Mouse (Mus musculus): ENCODE results near the gene Pnkp.
"Not testable (repeated sequence)": the region's sequence is repeated elsewhere in the genome, so short reads cannot be mapped to it uniquely, and the experiment has no call there.

The Pnkp gene

DNA sequence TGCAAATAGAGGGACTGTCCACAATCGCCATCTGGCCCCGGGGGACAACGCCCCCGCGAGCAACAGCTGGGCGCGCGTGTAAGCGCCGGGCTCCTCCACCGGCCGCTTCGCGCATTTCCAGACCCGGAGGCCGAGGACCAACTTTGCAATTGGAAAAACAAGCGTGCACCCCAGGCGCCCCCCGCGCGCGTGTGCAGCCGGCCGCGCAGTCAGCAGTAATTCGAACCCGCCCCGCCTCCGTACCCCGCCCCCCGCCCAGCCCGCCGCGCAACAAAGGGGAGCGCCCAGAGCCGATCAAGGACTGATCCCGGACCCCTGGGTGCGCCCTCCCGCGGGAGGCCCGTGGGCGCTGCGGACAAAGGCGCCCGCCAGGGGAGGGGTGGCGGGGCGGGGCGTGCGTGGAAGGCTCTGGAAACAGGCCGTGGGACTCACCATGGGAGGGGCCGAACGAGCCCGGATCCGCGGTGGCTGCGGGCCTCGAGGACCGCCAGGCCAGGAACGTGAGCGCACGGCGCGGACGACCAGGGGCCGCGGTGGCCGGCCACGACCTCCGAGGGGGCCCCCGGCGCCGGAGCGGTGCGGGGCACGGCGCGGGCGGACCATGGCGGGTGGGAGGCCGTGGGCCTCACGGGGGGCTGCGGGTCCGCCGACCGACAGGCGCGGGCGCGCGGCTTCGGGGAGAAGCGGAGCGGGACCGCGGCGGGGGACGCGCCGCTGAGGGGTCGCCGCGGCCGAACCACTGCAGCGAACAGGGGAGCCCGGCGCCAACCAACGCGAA is 12.2 kb downstream of the Pnkp start:
- no peak for DNase-seq (ENCODE audit: low read depth in 2 of 2, low spot score in 2 of 2)

GRCm38 (mm10) chr7:44869697-44870528 is 13.0 kb downstream of the Pnkp start, which contains the start of gene Ptov1:
Ptov1 (minus strand) TSS chr7:44869788.
- DNase-seq (ENCODE audit: low read depth in 2 of 2, low spot score in 2 of 2), result peak; percentile 71 to 77

- no peak for DNase-seq (ENCODE audit: low read depth in 2 of 2, low spot score in 2 of 2)
Measured at GRCm38 (mm10) chr7:44870614-44871013, 13.7 kb downstream of the Pnkp start.

- no peak for DNase-seq (ENCODE audit: low read depth in 2 of 2, low spot score in 2 of 2)
Measured at GRCm38 (mm10) chr7:44871181-44871580, 14.2 kb downstream of the Pnkp start.

GRCm38 (mm10) chr7:44871774-44872173 is 14.8 kb downstream of the Pnkp start:
- DNase-seq (ENCODE audit: low read depth in 2 of 2, low spot score in 2 of 2), result not testable (repeated sequence)

DNA sequence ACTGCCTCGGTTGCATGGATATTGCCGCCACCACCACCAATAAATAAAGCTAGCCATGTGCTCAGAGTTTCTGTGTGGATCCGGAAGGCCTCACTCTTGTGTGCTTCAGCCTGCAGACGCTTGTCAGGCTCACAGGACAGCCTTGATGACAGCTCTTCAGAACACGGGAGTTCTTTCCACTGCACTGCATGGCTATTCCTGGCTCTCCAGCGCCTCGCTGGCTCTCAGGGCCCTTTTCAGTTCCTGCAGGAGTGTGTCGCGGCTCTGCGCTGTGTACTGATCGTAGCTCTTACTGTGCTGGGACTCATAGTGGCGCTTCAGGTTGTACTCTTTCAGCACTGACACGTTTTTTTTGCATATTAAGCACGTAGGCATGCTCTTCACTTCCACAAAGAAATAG is 20.9 kb downstream of the Pnkp start:
- DNase-seq (ENCODE audit: low read depth in 2 of 2, low spot score in 2 of 2), result no peak

DNA sequence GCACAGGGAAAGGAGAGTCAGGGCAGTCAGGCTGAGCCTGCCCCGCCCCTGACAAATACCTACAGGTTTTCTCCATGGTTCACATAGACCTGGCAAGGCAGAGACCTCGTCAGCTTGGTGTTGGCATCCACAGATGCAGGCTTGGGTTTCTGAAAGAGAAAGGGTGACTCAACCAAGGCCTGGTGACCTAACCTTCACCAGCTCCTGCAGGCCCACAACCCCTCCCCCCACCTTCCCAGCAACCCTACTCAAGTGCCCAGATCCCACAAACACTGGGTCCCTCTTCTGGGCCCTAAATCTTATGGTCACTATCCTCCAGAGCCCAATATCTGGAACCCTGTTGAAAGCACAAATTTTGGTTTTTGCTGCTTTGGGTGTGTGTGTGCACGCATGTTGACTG is 26.1 kb downstream of the Pnkp start:
- no peak for DNase-seq (ENCODE audit: low read depth in 2 of 2, low spot score in 2 of 2)

DNA sequence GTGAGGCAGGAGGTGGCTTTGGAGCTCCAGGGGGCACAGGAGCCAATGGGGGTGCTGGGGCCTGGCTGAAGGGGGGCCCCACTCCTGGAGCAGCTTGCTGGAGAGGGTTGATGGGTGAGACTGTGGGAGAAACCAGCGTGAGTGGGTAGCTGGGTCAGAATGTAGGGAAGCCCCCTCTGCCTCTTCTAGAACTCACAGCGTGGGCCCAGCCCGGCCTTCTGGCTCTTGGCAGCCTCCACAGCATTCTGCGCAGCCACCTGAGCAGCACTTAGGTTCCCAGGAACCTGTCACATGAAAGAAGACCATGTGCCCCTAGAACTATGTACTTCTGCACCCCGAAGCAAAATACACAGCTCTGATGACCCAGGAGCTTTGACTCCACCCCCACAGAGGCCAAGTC is 27.7 kb downstream of the Pnkp start:
- DNase-seq (ENCODE audit: low read depth in 2 of 2, low spot score in 2 of 2), result no peak

GRCm38 (mm10) chr7:44886964-44887363 is 30.0 kb downstream of the Pnkp start:
- DNase-seq (ENCODE audit: low read depth in 2 of 2, low spot score in 2 of 2), result no peak

DNA sequence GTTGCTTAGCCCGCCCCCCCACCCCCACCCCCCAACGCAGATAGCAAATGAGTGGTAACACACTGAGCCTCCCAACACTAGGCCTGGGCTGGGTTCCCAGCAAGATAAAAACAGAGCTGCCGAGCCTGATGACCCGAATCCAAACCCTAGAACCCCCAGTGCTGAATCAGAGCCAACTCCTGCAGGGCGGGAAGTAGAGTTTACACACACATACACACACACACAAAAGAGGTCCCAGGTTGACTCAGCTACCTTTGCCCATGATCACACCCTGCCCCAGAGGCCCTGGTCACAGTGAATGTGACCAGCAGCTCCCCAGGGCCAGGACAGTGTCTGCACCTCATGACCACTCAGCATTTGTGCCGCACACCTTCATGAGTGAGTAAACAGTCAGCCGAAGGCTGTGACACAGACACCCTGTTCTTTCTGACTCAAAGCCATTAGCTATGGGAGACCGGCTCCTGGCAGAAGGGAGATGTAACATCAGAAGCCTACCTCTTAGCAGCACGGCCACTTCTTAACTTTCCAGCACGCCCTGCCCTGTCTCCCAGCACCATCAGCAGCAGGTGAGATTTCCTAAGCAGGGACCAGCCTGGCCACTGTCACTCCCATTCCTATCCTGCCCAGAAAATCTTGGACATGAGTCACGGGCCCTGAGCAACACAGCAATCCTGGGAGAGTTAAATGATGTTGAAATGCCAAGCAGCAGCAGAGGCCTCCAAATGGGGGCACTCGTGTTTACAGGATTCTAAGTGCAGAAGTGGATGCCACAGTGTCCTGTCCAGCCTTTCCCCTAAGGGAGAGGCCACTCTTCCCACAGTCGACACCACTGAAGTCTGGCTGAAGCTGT is 31.5 kb downstream of the Pnkp start:
- DNase-seq (ENCODE audit: low read depth in 2 of 2, low spot score in 2 of 2), result no peak

DNA sequence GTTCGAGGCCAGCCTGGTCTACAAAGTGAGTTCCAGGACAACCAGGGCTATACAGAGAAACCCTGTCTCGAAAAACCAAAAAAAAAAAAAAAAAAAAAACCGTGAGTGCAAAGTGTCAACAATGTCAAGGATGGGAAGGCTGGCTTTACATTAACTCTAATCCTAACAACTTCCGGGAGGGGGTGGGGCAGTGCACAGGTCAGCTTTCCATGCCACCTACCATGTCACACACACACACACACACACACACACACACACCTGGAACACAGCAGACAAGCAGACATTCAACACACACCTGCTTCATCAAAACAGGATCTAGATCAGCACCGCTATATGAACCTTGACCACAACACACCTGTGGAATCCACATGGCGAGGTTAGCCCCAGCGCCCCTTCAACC is 33.2 kb downstream of the Pnkp start:
- no peak for DNase-seq (ENCODE audit: low read depth in 2 of 2, low spot score in 2 of 2)

DNA sequence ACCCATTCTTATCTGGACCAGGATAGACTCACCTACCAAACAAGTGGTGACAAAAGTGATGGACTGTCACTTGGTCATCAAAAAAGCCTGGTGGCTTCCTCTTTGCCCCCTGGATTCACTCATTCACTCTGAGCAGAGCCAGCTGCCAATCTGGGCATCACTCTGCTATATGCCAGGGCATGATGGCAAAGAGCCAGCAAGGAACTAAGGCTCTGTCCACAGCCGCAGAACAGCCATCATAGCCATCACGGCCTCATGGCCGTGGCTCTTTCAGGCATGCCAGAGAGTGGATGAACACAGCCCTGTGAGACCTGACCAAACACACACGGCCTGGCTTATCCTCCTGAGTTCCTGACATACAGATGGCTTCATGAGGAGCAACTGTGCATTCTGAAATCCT is 33.8 kb downstream of the Pnkp start:
- no peak for DNase-seq (ENCODE audit: low read depth in 2 of 2, low spot score in 2 of 2)

DNA sequence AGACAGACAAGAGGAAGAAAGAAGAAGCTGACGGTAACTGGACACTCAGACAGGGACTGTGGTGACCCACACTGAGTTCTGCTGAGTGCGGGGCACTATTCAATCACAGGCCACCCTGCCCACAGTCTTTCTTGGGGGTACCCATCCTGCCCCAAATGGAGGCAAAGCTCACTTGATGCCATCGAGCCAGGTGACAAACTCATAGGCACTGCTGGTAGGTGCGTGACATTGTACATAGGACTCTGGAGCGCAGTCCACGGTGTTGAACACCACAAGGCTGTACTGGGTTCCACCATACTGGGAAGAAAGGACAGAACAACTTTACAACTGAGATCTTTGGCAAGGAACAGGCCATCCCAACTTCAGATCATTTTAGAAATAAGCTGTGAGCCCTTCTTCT is 34.7 kb downstream of the Pnkp start:
- DNase-seq (ENCODE audit: low read depth in 2 of 2, low spot score in 2 of 2), result no peak

DNA sequence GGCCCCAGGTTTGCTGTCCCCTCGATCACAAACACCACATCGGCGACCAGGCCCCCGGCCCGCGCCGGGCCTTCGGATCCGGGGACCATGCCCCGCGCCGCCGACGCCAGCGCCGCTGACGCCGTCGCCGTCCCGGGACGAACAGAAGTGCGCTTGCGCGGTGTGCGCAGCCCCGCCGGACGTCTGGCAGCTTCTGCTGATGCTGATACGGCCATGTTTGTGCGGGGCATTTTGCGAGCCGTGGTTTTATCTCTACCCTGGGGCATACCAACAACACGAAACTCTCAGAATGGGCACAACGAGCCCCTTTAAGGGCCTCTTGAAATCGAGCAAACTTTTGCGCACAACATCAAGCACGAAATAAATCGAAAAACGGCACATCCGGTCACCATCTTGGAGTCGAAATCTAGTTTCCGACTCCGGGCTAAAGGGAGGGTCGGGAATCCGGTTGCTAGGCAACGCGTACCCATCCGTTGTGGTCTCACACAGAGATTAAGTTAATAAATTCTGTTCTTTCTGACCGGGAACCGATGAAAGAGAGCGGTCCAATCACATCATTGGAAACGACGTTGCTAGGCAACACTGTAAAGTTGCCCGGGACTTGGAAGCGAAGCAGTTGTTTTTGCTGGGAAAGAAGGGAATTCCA is 35.5 kb downstream of the Pnkp start, which contains the start of gene Med25:
TSS of gene Med25 (minus strand) at position 437 of the 646 bp plus-strand sequence.
- DNase-seq (ENCODE audit: low read depth in 2 of 2, low spot score in 2 of 2), result peak; percentile 74 to 81

DNA sequence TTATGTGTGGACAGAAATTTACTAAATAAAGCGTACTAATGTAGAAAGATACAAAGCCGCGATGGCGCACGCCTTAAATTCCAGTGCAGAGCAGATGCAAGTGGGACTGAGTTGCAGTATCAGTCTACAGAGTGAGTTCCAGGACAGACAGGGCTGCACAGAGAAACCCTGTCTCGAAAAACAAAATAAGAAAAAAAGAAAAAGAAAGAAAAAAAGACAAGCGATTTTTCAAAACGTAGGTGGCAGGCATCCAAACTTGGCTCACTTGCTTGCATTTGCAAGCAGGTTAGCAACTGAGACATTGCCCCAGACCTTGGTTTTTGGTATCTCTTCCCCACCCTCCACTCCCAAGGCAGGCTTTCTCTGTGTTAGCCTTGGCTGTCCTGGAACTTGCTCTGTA is 36.3 kb downstream of the Pnkp start:
- DNase-seq (ENCODE audit: low read depth in 2 of 2, low spot score in 2 of 2), result no peak

DNA sequence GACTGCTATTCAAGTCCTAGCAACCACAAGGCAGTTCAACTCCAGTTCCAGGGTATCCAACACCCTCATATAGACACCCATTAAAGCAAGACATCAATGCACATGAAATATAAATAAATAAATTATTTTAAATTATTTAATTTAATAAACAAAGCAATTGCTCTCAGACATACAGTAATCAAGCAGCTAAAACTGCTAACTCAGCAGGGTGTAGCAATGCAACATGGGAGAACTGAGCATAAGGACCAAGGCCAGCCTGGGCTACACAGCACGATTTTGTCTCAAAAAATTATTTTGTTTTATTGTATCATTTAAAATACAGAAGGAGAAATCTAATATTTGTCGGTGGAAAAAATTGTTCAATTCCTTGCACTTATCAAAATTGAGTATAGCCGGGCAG is 37.2 kb downstream of the Pnkp start:
- DNase-seq (ENCODE audit: low read depth in 2 of 2, low spot score in 2 of 2), result no peak

GRCm38 (mm10) chr7:44895206-44895592 is 38.3 kb downstream of the Pnkp start:
- no peak for DNase-seq (ENCODE audit: low read depth in 2 of 2, low spot score in 2 of 2)

DNA sequence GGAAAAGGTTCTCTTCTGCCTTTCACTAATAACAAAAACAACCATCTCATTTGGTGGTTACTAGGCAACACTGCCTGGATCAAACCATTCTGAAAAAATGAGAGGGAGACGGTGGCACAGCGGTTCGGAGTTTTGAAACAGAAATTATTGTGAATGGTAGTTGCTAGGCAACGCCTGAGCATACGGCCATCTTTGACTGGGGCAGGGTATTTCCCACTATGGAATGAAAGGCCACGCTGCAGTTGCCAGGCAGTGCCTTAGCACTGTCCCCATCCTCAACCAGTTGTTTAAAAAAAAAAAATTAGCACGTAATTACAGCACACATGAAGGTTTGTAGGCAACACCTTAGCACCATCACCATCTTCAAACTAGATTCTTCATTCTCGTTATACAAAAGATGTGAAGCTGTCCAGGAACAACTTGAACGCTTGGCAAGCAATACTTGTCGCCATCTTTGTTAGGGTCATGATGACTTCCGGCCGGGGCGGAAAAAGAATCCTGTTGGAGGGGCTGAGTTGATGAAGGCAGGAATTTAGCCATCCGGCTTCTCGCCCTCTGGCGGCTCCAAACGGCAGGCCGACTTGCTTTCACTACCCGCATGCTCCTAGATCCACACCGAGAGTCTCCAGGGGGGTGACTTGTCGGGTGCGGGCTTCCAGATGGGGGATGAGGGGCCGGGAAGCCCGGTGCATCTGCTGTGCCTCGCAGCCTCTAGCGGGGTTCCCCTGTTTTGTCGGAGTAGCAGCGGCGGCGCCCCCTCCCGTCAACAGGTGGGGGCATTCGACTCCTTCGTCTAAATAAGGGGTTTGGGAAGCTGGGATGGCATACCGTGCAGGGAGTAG is 38.9 kb downstream of the Pnkp start, which contains the start of gene Fuz:
TSS of gene Fuz (plus strand) at position 487 of the 842 bp plus-strand sequence.
- peak; percentile 83 to 86 for DNase-seq (ENCODE audit: low read depth in 2 of 2, low spot score in 2 of 2)

DNA sequence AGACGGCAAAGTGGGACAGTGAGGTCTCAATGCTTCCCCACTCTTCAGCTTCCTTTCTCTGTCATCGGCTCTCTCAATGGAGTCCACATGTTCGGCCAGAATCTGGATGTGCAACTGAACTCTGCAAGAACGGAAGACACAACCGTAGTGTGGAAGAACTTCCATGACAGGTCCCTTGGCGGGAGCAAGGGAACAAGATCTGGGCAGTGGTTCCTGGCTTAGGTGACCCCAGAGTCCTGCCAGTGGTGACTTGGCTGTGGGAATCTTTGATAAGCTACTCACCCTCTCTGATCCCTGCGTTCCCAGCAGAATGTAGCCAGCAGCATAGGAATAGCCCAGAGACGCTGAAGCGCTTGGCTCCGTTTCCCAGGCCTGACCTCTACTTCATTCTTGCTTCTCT is 39.6 kb downstream of the Pnkp start:
- no peak for DNase-seq (ENCODE audit: low read depth in 2 of 2, low spot score in 2 of 2)

GRCm38 (mm10) chr7:44898607-44899006 is 41.7 kb downstream of the Pnkp start:
- DNase-seq (ENCODE audit: low read depth in 2 of 2, low spot score in 2 of 2), result no peak

All from CD8-positive naive resting alpha-beta T cell, adult 2 months (primary cell).